Mouse (Mus musculus): ENCODE data around the gene Ccdc121. TPM values are rescaled to one million over a fixed set of nuclear protein-coding genes. Genes with fewer than 3 reads are reported as not detected.

The Ccdc121 gene
- polyA plus RNA-seq (2021; fragmentation: Nextera tagmentation): 1.4 and 1.5 TPM in 2 replicates
- long read RNA-seq, experiment 1, partial matches to known transcripts: 0 of 2 reads
- long read RNA-seq, experiment 1, other reads (novel, unspliced or antisense): 0 of 2 reads
- long read RNA-seq, experiment 2, partial matches to known transcripts: 0 of 1 reads
- long read RNA-seq, experiment 2, other reads (novel, unspliced or antisense): 0 of 1 reads

DNA sequence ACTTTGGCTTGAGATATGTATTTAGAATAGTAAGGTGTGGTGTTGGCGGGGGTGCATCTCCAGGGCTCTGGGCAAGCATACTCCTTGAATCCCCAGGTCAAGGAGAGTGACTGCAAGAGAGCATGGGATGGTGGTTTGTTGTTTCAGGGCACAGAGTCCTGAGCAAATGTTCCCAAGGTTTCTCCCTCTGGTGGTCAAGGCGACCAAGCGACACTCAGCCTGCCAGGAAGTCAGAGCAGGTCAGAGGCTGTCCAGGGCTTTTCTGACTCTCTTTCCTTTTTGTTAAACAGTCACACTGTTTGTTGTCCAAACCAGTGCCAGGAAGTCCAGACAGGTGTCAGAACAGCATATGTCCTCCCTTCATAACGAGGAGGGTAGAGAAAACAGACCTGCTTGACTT lies at the start of gene Ccdc121:
Ccdc121 (minus strand) TSS at position 145 of the 400 bp plus-strand sequence.

Other genes with a start within 250 kb of the Ccdc121 start
- gene Cnih3, start 158.8 kb downstream of the Ccdc121 start, polyA plus RNA-seq (2021; fragmentation: Nextera tagmentation): 56.7 and 74.1 TPM in 2 replicates
- gene Dnah14, start 65.1 kb upstream of the Ccdc121 start, polyA plus RNA-seq (2021; fragmentation: Nextera tagmentation): 0.84 and 1.4 TPM in 2 replicates

Data from layer of hippocampus, adult 6 months (tissue).